Mouse (Mus musculus): ENCODE measurements around the gene Gnaz.

- TF ChIP-seq CTCF (IDR thresholded peaks at IDR 0.05; ENCODE audit: extremely low read depth, insufficient read depth, insufficient read length, insufficient replicate concordance): no peak
- TF ChIP-seq POLR2A (IDR thresholded peaks at IDR 0.05; ENCODE audit: low read depth, low read length): no peak
Observed at GRCm38 (mm10) chr10:75029677-75030076, 62.7 kb downstream of the Gnaz start.
